Mouse (Mus musculus): ENCODE measurements around the gene Gm27021. TPM values are rescaled to one million over a fixed set of nuclear protein-coding genes. Genes with fewer than 3 reads are reported as not detected.

Gene Gm27021
- polyA plus RNA-seq, 1 experiment from 2014 or later = 2.3 TPM

- peak overlapping the region; percentile 93 for H3K9ac ChIP-seq (ENCODE audit: low read length)
- 4% methylated on average over 17 of the region's 17 CpGs for WGBS
- peak overlapping the region; percentile 74 for H3K4me2 ChIP-seq (ENCODE audit: low read depth)
- peak overlapping the region; percentile 96 for H3K4me3 ChIP-seq (ENCODE audit: low read depth, low read length)
- H3K27me3 ChIP-seq (ENCODE audit: control insufficient read depth, insufficient read depth, low read length) = no peaks in the 10 kb centered on the region
- H3K9me3 ChIP-seq (ENCODE audit: control insufficient read depth, low read length) = no peaks in the 10 kb centered on the region
- no peak overlapping the region for H3K27ac ChIP-seq (ENCODE audit: low read depth, low read length)
- ATAC-seq (ENCODE audit: insufficient read depth, low FRiP score, low TSS enrichment) = no peak
- peak; percentile 22 for DNase-seq (ENCODE audit: low spot score)
- H3K4me1 ChIP-seq (ENCODE audit: control insufficient read depth, insufficient read depth, low read length) = peaks cover 13% of the 10 kb centered on the region
- H3K36me3 ChIP-seq (ENCODE audit: control insufficient read depth, insufficient read depth, low read length) = peaks cover 4% of the 10 kb centered on the region
Observed at GRCm38 (mm10) chr8:120666807-120667470, 940 bp downstream of the Gm27021 start.

- no peak overlapping the region for H3K4me3 ChIP-seq (ENCODE audit: low read depth, low read length)
- peak overlapping the region; percentile 74 for H3K4me2 ChIP-seq (ENCODE audit: low read depth)
- H3K36me3 ChIP-seq (ENCODE audit: control insufficient read depth, insufficient read depth, low read length) = peaks cover 2% of the 10 kb centered on the region
- ATAC-seq (ENCODE audit: insufficient read depth, low FRiP score, low TSS enrichment) = no peak
- H3K27ac ChIP-seq (ENCODE audit: low read depth, low read length) = no peak overlapping the region
- WGBS = 84% methylated on average over 3 of the region's 3 CpGs
- no peaks in the 10 kb centered on the region for H3K27me3 ChIP-seq (ENCODE audit: control insufficient read depth, insufficient read depth, low read length)
- no peaks in the 10 kb centered on the region for H3K9me3 ChIP-seq (ENCODE audit: control insufficient read depth, low read length)
- no peak for DNase-seq (ENCODE audit: low spot score)
- peaks cover 13% of the 10 kb centered on the region for H3K4me1 ChIP-seq (ENCODE audit: control insufficient read depth, insufficient read depth, low read length)
- no peak overlapping the region for H3K9ac ChIP-seq (ENCODE audit: low read length)
Observed at GRCm38 (mm10) chr8:120665726-120666455, 2.0 kb downstream of the Gm27021 start.

DNA sequence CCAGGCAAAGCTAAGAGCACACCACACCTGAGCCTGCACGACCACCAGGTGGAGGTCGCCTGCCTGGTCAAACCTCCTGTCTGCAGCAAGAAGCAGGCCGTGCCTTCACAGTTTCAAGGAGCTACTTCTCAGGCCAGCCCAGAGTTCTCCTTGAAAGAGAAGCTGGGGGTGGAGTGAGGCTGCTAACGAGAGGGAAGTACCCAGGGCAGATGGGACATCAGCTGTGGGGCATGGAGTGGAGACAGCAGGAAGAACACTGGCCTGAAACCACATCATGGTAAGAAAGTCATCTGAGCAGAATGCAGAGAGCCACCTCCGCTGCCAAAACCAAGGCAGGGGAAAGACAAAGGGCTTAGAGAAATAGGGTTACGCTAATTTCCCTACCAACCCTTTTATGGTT is 3.3 kb downstream of the Gm27021 start:
- Histone ChIP-seq H3K4me1 (ENCODE audit: control insufficient read depth, insufficient read depth, low read length) (peaks cover 13% of the 10 kb centered on the region), H3K27ac (ENCODE audit: low read depth, low read length) (no peak overlapping the region), H3K9ac (ENCODE audit: low read length) (no peak overlapping the region), H3K4me3 (ENCODE audit: low read depth, low read length) (no peak overlapping the region), H3K27me3 (ENCODE audit: control insufficient read depth, insufficient read depth, low read length) (no peaks in the 10 kb centered on the region), H3K9me3 (ENCODE audit: control insufficient read depth, low read length) (no peaks in the 10 kb centered on the region), H3K36me3 (ENCODE audit: control insufficient read depth, insufficient read depth, low read length) (peaks cover 2% of the 10 kb centered on the region; the same call in 1 of the 2 replicates), H3K4me2 (ENCODE audit: low read depth) (no peak overlapping the region)
- DNase-seq (ENCODE audit: low spot score) (no peak), ATAC-seq (ENCODE audit: insufficient read depth, low FRiP score, low TSS enrichment) (no peak)
- 78% methylated on average over 6 of the region's 6 CpGs for WGBS

- no peaks in the 10 kb centered on the region for H3K27me3 ChIP-seq (ENCODE audit: control insufficient read depth, insufficient read depth, low read length)
- H3K4me3 ChIP-seq (ENCODE audit: low read depth, low read length) = no peak overlapping the region
- H3K27ac ChIP-seq (ENCODE audit: low read depth, low read length) = no peak overlapping the region
- DNase-seq (ENCODE audit: low spot score) = no peak
- peaks cover 16% of the 10 kb centered on the region for H3K36me3 ChIP-seq (ENCODE audit: control insufficient read depth, insufficient read depth, low read length)
- no peak for ATAC-seq (ENCODE audit: insufficient read depth, low FRiP score, low TSS enrichment)
- no peaks in the 10 kb centered on the region for H3K4me1 ChIP-seq (ENCODE audit: control insufficient read depth, insufficient read depth, low read length)
- no peaks in the 10 kb centered on the region for H3K9me3 ChIP-seq (ENCODE audit: control insufficient read depth, low read length)
- WGBS = 91% methylated on average over 8 of the region's 8 CpGs
- no peak overlapping the region for H3K9ac ChIP-seq (ENCODE audit: low read length)
- no peak overlapping the region for H3K4me2 ChIP-seq (ENCODE audit: low read depth)
Observed at GRCm38 (mm10) chr8:120657415-120657814, 10.5 kb downstream of the Gm27021 start.

DNA sequence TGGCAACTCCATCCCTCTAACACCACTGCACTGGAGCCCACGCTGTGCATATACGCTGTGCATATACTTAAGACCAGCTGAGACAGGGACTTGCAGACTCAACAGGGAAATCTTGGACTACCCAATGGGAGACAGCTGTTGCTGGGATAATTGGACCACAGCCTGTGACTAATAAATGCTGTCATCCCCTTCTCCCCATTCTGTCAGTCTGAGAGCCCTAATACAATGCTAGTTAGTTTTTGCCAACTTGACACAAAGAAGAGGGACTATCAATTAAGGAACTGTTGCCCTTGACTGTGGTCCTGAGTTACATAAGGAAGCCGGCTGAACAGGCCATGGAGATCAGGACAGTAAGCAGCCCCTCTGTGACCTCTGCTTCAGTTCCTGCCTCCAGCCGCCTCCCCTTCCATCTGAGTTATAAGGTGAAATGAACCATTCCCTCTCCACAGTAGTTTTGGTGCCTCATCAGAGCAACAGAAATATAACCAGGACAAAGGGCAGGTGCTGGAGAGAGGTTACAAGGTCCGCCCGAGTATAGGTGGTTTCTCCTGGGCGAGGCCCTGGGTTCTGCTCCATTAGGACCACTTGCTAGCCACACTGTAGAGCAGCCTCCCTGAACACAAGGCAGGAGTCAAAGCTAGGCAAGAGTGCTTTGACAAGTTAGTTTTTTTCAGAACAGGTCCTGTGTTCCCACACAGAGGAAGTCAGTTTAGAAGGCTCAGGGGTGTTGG is 11.4 kb downstream of the Gm27021 start:
- no peaks in the 10 kb centered on the region for H3K9me3 ChIP-seq (ENCODE audit: control insufficient read depth, low read length)
- DNase-seq (ENCODE audit: low spot score) = no peak
- no peak overlapping the region for H3K4me2 ChIP-seq (ENCODE audit: low read depth)
- H3K27me3 ChIP-seq (ENCODE audit: control insufficient read depth, insufficient read depth, low read length) = no peaks in the 10 kb centered on the region
- H3K9ac ChIP-seq (ENCODE audit: low read length) = no peak overlapping the region
- no peaks in the 10 kb centered on the region for H3K4me1 ChIP-seq (ENCODE audit: control insufficient read depth, insufficient read depth, low read length)
- WGBS = 94% methylated on average over 7 of the region's 7 CpGs
- H3K27ac ChIP-seq (ENCODE audit: low read depth, low read length) = no peak overlapping the region
- H3K36me3 ChIP-seq (ENCODE audit: control insufficient read depth, insufficient read depth, low read length) = peaks cover 16% of the 10 kb centered on the region
- ATAC-seq (ENCODE audit: insufficient read depth, low FRiP score, low TSS enrichment) = no peak
- no peak overlapping the region for H3K4me3 ChIP-seq (ENCODE audit: low read depth, low read length)

DNA sequence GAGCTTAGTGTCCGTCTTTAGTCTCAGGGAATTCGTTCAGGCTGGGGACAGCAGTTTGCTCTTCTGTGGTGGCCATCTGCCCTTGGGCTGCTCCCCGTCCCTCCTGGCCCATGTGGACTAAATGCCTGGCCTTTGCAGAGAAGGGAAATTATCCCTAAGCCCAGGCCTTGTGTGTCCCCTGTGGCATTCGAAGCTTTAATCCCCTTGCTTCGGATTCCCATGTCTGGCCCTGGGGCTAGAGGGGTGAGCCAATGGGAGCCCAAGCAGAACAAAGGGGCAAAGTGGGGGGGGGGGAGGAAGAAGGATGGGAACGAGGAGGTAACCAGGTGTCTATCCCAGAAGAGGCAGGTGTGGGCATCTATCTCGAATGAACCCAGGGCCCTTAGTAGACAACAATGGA is 20.3 kb downstream of the Gm27021 start, which contains the start of gene 1190005I06Rik:
TSS of gene 1190005I06Rik (minus strand) at position 101 of the 400 bp plus-strand sequence.
- H3K4me2 ChIP-seq (ENCODE audit: low read depth) = no peak within 1 kb of the TSS

DNA sequence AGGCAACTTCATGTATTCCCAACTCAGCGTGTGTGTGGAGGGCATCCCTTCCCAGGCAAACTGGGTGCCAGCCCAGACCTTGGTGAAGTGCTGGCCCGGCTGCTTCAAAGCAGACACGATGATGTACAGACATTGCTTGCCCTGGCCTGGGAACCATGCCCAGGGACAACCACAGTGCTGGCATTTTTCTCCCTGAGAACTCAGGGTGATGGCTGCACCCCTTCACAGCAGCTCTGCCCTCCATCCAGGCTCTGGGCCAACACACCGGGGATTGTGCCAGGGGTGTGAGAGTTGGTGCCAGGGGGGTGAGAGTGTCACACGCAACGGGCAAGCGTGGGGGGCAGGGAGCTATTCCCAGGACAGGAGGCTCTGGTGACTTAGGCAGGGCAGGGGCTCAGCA is 23.2 kb downstream of the Gm27021 start:
- Histone ChIP-seq H3K27ac (ENCODE audit: low read depth, low read length) (no peak overlapping the region), H3K9ac (ENCODE audit: low read length) (no peak overlapping the region), H3K4me1 (ENCODE audit: control insufficient read depth, insufficient read depth, low read length) (no peaks in the 10 kb centered on the region), H3K4me2 (ENCODE audit: low read depth) (no peak overlapping the region), H3K36me3 (ENCODE audit: control insufficient read depth, insufficient read depth, low read length) (no peaks in the 10 kb centered on the region), H3K4me3 (ENCODE audit: low read depth, low read length) (no peak overlapping the region), H3K27me3 (ENCODE audit: control insufficient read depth, insufficient read depth, low read length) (no peaks in the 10 kb centered on the region), H3K9me3 (ENCODE audit: control insufficient read depth, low read length) (no peaks in the 10 kb centered on the region)
- ATAC-seq (ENCODE audit: insufficient read depth, low FRiP score, low TSS enrichment) = no peak
- 87% methylated on average over 7 of the region's 7 CpGs for WGBS
- DNase-seq (ENCODE audit: low spot score) = no peak

More for the DNA sequence above, 20.3 kb downstream of the Gm27021 start, which contains the start of gene 1190005I06Rik:
- Histone ChIP-seq H3K9ac (ENCODE audit: low read length) (no peak within 1 kb of the TSS), H3K27ac (ENCODE audit: low read depth, low read length) (no peak within 1 kb of the TSS), H3K4me3 (ENCODE audit: low read depth, low read length) (no peak within 1 kb of the TSS), H3K27me3 (ENCODE audit: control insufficient read depth, insufficient read depth, low read length) (no peaks in the 10 kb centered on the region), H3K9me3 (ENCODE audit: control insufficient read depth, low read length) (no peaks in the 10 kb centered on the region), H3K4me1 (ENCODE audit: control insufficient read depth, insufficient read depth, low read length) (no peaks in the 10 kb centered on the region), H3K36me3 (ENCODE audit: control insufficient read depth, insufficient read depth, low read length) (no peaks in the 10 kb centered on the region)
- no peak for ATAC-seq (ENCODE audit: insufficient read depth, low FRiP score, low TSS enrichment)
- 65% methylated on average over 7 of the region's 7 CpGs for WGBS
- no peak for DNase-seq (ENCODE audit: low spot score)

- H3K4me2 ChIP-seq (ENCODE audit: low read depth) = no peak overlapping the region
- no peaks in the 10 kb centered on the region for H3K27me3 ChIP-seq (ENCODE audit: control insufficient read depth, insufficient read depth, low read length)
- no peaks in the 10 kb centered on the region for H3K9me3 ChIP-seq (ENCODE audit: control insufficient read depth, low read length)
- ATAC-seq (ENCODE audit: insufficient read depth, low FRiP score, low TSS enrichment) = no peak
- no peaks in the 10 kb centered on the region for H3K36me3 ChIP-seq (ENCODE audit: control insufficient read depth, insufficient read depth, low read length)
- 82% methylated on average over 10 of the region's 10 CpGs for WGBS
- no peaks in the 10 kb centered on the region for H3K4me1 ChIP-seq (ENCODE audit: control insufficient read depth, insufficient read depth, low read length)
- H3K9ac ChIP-seq (ENCODE audit: low read length) = no peak overlapping the region
- no peak for DNase-seq (ENCODE audit: low spot score)
- H3K27ac ChIP-seq (ENCODE audit: low read depth, low read length) = no peak overlapping the region
- no peak overlapping the region for H3K4me3 ChIP-seq (ENCODE audit: low read depth, low read length)
Observed at GRCm38 (mm10) chr8:120642031-120642662, 25.7 kb downstream of the Gm27021 start.

Data from neural tube, embryonic 11.5 days (tissue).